Mouse (Mus musculus) kidney, adult 11 months (tissue): ENCODE data around the gene Rplp1.

Experiments used
- DNase-seq: peaks from one replicate; pipeline ENCODE4 v3.0.0; 2022

Rplp1 gene

DNA sequence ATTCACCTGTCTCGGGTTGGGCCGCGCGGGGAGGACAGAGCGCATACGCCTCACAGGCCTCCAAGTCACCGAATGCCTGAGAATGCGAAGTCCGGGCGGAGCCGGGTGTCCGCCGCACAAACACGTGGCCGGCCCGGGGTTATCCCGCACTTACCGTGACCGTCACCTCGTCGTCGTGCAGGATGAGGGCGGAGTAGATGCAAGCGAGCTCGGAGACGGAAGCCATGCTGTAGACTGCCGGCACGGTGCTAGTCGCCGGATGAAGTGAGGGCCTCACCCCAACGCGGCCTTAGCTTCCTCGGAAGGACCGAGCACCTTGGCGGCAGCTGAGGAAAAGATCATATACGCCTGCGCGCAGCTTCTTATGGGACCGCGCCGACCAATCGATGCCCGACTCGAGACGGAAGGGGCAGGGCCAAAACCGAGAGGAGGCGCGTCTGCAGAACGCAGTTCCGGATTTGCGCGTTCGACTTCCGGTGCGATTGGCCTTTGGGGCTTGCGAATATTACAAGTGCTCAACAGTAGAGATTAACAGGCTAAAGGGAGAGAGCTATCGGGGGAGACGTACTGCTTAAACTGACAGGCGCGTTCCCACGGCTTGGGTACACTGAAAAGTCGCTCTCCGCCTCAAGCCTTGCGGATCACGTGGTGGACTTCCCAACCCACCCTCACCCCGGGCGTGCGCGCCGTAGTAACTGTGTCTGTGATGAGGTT is at the start of gene Rplp1:
Gene Rplp1, minus strand, starts transcription at position 340 of the 714 bp plus-strand sequence.
- DNase-seq = peak; percentile 97

DNA sequence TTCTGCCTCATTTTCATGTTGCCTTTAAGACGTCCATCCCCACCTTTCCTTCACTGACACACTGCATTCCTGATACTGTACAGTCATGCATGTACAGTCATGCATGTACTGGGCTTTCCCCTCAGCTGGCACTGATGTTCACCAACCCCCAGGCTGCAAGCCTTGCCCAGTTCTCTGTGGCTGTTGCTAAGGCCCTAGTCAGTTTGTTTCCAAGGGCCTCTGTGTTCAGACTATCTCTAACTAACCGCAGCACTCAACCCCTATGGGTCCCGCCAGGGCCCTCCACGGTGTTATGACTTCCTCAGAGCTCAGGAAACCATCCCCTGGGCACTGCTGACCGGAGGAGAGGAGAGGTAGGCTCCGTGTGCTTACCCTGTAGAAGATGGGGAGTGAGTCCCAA is 49.0 kb upstream of the Rplp1 start:
- DNase-seq = no peak

DNA sequence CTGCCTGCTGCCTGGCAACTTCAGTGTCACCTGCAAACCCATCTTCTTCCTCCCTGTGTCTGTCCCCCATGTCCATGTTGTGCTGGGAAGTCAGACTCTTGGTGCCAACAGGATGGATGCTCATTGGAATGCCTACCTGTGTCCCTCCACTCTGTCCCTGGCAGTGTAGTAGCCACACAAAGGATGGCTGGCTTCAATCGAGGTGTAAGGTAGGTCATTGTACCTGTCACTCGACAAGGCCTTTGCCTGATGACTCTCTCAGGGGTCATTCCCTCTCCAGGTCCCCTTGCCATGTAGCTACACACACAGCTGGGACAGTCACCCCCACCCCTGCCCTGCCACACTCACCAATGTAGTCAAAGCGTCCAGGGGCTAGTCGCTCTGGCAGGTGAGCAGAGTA is 46.8 kb upstream of the Rplp1 start:
- no peak for DNase-seq

DNA sequence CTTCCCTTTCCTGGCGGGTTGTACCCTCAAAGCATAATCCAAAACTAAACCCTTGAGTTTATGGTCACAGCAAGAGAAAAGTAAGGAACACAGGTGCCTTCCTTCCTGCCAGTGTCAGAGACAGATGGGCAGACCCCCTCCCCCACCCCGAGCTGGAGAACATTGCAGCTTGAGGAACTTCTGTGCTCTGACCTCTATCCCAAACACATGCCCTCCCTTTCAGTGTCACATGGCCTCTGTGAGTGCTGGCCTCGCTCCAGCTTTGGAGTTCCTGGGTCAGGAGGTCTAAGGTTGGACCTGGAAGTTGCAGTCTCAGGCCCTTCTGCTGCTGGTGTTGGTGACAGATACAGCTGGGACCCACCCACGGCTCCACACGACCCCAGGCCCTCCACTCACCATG is 46.4 kb upstream of the Rplp1 start:
- DNase-seq = peak; percentile 78

DNA sequence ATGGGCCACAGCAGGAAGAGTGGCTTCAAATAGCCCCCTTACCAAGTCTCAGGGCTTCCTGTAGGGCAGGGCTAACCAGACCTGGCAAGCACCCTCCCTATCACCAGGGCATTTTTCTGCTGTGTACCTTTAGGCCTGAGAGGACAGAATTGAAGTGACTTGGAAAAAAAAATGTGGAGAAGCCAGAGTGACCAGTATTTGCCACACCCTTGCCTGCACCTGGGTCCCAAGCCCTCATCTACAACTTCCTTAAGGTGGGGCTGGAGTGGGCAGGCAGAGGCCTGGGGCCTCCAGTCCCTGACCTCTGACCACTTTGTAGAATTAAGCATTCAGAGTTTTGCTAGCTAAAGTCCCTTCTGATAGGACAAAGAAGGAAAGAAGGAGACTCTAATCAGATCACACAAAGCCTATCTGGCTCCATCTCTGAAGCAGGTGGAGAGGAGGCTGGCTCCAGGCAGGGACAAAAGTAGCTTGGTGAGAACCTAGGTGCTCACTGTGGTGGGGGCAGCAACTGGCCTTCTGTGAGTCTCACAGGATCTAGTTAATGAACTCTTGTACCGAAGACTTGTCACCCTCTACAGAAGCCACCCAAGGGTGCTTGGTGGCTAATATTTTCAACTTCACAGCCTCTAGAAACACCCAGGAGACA is 45.7 kb upstream of the Rplp1 start:
- no peak for DNase-seq

DNA sequence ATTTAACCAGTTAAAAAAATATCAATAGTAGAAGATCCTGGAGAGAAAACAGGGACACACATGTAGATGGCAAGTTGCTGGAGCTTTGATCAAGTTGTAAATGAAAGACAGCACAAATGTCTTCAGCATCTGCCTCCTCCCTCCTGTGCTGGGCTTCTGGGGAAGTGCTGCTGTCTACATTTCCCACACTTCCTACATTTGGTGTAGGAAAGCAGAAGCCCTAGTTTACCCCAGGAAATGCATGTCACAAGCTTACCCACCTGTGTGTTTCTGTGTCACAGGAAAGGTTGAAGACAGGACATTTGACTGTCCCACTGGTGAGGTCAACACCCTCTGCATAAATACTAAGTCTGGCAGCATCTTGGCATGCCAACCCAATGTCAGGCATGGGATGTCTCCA is 40.4 kb upstream of the Rplp1 start:
- no peak for DNase-seq

DNA sequence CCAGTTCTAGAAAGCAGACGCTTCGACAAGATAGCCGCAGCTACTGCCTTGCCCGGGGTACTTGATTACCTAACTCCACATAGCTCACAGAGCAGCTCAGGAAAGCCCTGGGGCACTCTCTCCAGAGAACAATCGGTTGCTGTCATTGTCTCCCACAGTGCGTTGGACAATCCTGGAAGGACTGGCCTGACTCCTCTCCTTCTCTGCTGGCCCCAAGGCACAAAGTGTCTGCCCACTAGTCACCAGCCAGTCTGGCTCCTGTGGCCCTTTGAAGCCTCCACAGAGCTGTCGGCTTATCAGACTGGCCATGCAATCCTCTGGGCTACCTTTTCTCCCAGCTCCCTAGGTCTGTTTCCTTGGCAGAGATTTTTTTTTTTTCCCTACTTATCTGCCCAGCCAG is 37.9 kb upstream of the Rplp1 start:
- DNase-seq = no peak

DNA sequence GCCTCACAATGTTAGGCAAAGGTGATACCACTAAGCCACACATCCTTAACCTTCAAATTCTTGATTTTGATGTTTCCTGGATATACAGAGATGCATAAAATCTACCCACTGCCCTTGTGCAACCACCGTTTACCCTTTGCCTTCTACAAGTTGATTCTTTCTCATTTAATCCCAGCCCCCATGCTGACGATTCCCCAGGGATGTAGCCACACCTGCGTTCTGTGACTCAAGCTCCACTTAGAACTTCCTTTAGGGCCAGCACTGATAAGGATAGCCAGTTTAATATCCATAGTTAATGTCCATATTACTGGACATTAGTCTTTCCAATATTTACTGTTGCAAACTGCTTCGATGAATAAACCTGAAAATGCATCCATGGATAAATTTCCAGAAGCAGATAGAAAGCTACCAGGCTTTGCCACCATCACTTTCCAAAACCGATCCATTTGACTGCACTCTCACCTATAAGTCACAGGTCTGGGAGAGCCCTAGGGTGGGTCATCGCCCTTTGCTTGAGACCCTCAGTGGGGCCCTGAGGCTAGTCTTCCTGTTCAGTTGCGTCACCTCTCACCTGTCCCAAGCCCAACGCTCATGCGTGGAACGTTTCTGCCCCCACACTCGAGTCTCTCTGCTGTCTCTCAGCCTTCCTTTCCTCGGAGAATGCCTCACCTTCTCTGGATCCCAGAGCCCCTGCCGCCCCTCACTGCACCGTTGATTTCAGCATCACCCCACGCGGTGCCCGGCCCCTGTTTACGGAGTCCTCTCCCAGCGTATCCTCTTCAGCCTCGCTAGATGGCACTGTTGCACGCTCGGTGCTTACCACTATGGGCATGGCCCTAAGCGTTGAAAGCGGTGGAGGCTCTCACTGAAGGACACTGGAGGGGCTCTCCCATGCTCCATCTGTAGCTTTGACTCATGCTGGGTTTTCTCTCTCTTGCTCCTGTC is 33.3 kb upstream of the Rplp1 start:
- DNase-seq = peak; percentile 48

DNA sequence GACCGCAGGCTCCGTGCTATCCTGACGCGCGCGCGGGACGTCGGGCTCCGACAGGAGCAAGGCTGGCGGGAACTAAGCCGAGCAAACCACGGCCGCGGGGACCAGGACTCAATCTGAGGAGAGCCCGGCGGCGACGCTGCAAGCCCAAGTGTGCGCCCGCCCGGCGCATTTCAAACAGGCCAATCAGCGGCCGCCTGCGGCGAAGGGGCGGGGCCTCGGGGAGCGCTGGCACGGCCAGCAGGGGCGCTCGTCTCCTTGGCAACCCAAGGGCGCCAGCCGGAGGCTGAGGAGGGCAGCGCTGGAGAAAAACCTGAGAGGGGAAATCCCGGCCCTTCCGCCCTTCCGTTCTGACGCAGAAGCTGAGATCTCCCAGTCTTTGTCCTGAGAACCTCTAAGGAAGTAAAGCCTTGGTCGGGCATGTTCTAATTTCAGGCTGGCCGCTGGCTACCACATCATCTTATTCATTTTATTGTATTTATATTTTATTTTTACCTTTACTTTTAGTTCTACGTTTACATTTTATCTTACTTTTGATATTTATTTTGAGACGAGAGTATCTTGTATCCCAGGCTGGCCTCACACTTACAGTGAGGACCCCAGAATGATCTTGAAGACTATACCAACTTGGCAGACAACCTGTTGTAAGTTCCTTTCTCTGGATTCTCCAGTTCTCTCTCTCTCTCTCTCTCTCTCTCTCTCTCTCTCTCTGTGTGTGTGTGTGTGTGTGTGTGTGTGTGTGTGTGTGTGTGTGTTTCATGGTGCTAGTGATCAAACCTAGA is 32.5 kb upstream of the Rplp1 start, which contains the start of gene Kif23:
Gene Kif23, minus strand, starts transcription at position 152 of the 779 bp plus-strand sequence.
- DNase-seq = peak; percentile 94

DNA sequence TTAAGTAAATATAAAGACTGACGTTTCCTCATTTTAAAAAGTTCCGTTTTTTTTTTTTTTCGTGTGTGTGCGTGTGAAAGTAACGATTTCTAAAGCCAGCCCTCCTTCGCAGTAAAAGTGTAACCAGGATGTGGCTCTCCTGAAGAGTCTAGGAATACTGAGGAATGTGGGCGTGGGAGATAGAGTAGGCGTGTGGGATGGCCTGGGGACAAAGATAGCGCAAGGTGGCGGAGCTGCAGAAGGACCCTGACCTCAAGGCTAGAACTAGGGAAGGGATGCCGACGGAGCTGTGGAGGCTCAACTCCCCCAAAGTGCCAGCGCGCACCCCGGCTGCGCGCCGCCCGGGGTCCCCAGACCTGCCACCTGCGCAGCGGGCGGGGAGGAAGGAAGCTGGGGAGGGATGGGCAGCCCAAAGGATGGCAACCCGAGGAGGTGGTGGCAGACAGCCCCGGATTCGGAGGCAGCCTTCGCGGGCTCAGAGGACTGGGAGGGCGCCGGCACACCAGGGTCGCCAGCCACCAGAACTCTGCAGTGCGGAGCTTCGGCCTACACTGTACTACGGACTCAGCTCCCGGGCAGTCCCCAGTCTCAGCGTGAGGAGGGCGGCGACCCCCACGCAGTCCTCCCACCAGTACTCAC is 31.8 kb upstream of the Rplp1 start:
- DNase-seq = peak; percentile 14

DNA sequence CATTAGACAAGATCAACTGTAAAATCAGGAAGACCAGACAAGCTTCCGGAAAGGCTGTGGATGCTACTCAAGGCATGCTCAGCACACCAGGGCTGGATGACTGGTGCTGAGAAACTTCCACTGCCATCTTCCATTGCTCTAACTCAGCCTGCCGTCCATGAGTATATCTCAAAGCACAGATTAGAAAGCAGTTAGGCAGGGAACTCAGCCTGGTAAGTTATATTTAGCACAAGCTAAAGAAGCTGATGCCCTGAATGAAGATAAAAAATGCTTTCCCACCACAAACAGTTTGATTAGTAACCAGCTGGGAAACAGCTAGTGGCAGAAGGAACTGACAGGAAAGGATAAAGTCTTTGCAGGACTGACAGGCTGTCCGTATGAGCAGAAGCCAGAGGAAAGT is 26.7 kb upstream of the Rplp1 start:
- no peak for DNase-seq

DNA sequence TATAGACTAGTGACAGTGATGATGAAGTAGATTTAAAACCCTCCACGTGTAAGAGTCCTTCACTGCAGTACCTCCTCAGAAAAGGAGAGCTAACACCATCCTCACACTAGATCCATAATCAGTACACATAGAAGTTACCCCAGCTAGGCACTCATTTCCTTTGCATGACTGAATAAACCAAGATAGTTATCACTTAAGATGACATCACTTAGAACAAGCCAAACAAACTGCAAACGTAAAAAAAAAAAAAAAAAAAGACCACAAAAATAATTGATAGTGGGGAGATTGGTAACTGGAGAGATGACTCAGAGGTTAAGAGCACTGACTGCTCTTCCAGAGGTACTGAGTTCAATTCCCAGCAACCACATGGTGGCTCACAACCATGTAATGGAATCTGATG is 19.0 kb upstream of the Rplp1 start:
- DNase-seq = no peak

DNA sequence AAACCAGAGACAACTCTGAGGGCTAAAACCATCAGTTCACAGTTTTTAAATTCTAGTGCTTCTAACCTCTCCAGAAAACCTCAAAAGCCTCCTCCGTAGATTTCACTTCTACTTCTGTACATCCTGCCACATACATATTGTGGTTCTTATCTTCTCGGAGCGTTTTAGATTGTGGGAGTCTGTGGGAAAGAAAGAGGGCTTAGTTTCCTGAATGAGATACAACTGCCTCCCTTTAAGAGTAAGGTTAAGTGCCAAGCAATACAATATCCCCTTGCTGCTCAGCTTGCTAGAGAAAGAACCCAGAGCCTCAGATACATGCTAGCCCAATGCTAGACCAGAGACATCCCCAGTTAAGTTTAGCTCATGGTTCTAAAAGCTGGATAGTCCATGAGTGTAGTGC is 17.7 kb upstream of the Rplp1 start:
- no peak for DNase-seq

DNA sequence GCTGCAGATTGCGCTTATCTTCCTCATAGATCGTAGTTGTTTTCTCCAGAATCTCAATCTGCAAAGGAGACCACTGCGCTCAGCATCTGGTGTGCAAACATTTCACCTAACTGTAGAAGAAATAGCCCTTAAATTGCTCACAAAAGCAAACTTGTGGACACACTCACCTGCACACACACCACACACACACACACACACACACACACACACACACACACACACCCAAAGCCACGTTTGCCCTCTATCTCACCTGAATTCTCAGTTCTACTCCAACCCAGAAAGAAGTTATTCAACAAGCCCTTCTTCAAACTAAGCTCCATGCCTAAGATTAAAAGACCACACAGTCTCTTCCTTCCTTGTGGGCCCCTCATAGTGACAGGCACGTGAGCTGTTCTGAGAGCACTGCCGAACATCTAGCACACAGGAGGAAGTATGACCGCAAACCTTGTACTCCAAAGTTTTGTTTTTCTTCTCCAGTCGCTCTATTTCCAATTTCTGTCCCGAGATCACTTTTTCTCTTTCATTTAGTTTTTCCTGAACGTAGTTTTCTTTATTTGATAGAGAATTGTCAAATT is 10.8 kb upstream of the Rplp1 start:
- no peak for DNase-seq

DNA sequence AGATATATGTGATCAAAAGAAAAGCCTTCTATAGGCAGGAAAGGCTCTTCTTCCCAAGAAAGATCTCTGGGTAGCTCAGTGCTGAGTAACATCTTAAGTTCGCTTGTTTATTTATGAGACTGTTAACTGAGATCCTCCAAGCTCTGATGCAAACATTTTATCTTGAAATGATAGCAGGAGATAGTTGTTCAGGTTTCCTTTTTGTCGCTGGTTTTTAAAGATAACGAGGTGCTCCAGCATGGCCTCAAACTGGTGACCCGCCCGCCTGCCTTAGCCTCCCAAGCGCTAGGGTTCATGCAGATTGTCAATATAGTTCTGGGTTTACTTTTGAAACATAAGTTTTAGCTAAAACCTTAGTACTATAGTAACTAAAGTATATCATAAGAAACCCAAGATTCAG is 6.0 kb upstream of the Rplp1 start:
- no peak for DNase-seq

DNA sequence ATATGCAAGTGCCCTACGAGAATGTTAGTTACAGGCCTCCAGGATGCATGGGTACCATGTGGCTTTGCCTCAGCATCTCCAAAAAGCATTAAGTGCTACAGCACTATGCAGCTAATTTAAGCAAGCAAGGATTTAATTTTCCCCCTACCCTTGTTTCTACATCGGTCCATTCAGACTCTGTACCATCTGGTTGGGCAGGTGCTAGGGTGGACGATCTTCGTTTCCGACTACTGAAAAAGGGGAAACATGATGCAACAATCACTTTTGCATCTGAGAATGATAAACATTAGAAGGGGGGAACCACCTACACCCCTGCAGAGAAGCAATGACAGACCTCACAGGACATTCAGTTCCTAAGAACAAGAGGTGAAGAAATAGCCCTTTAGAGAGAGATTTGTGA is 5.1 kb upstream of the Rplp1 start:
- DNase-seq = no peak

DNA sequence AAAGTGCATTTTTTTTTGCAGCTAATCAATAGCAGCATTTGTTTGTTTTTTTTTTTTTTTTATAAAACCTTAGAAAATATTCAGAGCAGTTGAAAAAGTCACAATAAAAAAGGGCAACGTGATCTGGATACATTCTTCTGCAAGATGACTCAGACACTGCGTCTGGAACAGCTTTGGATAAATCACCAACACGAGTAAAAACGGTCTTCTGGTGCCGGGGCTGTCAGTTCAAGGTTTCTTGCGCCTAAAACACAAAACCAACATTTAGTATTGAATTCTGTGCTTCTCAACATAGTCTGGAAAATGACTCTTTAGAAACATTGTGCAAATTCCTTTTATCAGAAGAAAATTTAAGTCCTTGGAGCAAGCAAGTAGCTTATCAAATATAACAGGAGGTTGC is 3.1 kb upstream of the Rplp1 start:
- DNase-seq = no peak

DNA sequence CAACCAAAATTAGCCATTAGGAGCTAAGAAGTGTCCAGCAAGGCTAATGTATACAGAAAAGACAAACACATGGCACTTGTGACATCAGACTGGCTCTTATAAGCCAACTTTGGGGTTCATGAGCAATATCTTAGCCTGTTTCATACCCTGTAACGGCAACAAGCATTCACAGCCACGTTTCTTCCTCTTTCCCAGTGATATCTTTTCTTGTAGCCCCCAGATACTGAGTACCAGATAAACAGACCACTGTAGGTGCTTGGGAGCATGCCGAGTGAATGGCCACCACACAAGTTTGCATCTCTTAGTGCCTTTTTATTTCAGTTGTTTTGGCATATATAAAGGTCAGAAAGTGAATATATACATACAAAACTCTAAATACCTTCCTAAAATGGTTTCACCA is 2.6 kb upstream of the Rplp1 start:
- DNase-seq = no peak

DNA sequence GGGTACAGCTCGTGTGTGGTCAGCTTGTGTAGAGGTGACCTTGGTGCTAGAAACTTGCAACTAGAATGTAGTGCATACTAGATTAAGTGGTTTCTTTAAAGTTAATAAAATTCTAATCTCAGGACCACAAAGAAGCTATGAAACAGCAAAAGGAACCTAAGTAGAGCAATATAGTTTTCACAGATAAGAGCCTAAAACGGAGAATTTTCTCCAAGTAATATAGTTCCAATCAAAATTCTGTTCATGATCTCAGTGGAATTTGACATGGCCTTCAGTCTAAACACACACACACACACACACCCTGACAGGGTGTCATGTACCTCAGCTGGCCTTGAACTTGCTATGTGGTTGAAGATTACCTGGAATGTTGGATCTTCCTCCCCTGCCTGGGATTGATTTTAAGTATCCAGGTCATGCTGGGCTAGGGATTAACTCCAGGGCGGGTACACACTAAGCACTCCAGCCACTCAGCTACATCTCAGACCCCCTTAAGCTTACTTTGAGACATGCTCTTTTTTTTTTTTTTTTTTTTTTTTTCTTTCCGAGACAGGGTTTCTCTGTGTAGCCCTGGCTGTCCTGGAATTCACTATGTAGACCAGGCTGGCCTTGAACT is 1.2 kb upstream of the Rplp1 start:
- no peak for DNase-seq

DNA sequence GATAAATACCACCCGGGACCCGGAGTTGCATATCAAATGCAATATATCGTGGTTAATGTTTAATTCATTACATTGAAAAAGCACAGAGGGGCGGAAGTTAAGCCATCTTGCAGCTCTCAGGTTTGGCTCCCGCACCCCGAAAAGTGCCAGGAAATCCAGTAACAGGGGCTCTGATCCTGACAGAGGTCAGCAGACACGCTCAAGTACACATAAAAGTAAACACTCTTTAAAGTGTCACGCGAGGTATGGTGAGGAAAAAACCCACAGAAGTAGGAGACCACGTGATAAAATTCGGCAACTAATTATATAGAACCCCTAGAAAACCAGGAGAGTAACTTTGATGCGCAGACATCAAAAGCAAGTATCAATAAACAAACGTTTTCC is 567 bp upstream of the Rplp1 start:
- no peak for DNase-seq

DNA sequence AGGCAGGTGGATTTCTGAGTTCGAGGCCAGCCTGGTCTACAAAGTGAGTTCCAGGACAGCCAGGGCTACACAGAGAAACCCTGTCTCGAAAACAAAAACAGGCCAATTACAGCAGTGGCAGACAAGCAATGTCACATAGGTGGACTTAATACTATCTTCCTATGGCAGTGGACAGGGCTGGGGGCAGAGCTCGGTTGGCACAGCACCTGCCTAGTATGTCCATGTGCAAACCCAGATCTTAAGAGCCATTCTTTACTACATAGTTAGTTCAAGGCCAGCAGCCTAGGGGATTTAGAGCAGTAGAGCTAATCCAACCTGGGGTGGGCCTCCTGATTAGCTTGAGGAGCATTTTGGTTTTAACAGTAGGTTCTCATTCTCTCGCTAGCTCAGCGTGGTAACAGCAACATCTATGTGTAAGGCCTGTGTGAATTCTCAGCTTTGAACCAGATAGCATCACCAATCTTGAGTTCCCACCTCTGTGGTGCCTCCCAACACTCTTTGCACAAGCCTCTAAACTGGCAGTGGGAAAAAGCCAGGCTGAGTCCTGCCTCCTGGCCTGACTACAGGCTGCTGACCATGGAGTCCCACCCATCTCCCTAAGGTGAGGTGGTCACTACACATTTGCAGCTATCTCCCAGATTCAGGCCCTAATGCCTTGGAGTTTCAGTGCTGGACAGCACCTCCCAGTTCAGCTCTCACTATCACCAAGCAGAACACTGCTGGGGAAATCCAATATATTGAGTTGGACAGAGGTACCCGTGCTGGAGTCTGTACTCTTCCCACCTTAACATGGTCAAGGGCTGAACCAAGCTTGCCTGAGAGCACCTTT is 2.8 kb downstream of the Rplp1 start:
- DNase-seq = no peak
